Mouse (Mus musculus) retina, adult 2 months (tissue): ENCODE data around the gene Gla.
A peak's percentile ranks its signal among the peaks of the same experiment; 100 is the strongest.
"Not testable (repeated sequence)": the region's sequence is repeated elsewhere in the genome, so short reads cannot be mapped to it uniquely, and the experiment has no call there.

Experiments used
- DNase-seq: peaks from one replicate; pipeline ENCODE4 v3.0.0-alpha.2; 2012; ENCODE audit warnings: low read depth, low spot score

Gla gene

GRCm38 (mm10) chrX:134588261-134588660 lies 12.7 kb downstream of the Gla start:
- DNase-seq: no peak

- no peak for DNase-seq
Measured at GRCm38 (mm10) chrX:134586447-134586846, 14.5 kb downstream of the Gla start.

- peak; percentile 66 for DNase-seq
Measured at GRCm38 (mm10) chrX:134585103-134586002, 15.6 kb downstream of the Gla start, which contains the start of gene Rpl36a. Gene Rpl36a, plus strand, starts transcription at chrX:134585654.

GRCm38 (mm10) chrX:134582888-134583669 lies 17.8 kb downstream of the Gla start, which contains the start of gene Btk:
Gene Btk, minus strand, starts transcription at chrX:134583570.
- DNase-seq: no peak

GRCm38 (mm10) chrX:134582270-134582669 lies 18.7 kb downstream of the Gla start:
- no peak for DNase-seq

GRCm38 (mm10) chrX:134580528-134581305 lies 20.2 kb downstream of the Gla start:
- no peak for DNase-seq

- no peak for DNase-seq
Measured at GRCm38 (mm10) chrX:134577896-134578295, 23.0 kb downstream of the Gla start.

GRCm38 (mm10) chrX:134566536-134567222 lies 34.2 kb downstream of the Gla start:
- no peak for DNase-seq

GRCm38 (mm10) chrX:134564326-134564725 lies 36.6 kb downstream of the Gla start:
- no peak for DNase-seq

- no peak for DNase-seq
Measured at GRCm38 (mm10) chrX:134554425-134554824, 46.5 kb downstream of the Gla start.

- no peak for DNase-seq
Measured at GRCm38 (mm10) chrX:134553326-134553725, 47.6 kb downstream of the Gla start.

- DNase-seq: no peak
Measured at GRCm38 (mm10) chrX:134550903-134551302, 50.0 kb downstream of the Gla start.

GRCm38 (mm10) chrX:134547330-134547729 lies 53.6 kb downstream of the Gla start:
- no peak for DNase-seq

GRCm38 (mm10) chrX:134541955-134542308 lies 59.0 kb downstream of the Gla start:
- no peak for DNase-seq

GRCm38 (mm10) chrX:134541145-134541954 lies 59.6 kb downstream of the Gla start, which contains the start of gene Timm8a1:
Gene Timm8a1, minus strand, starts transcription at chrX:134541865.
- DNase-seq: no peak

GRCm38 (mm10) chrX:134540414-134541135 lies 60.4 kb downstream of the Gla start:
- DNase-seq: no peak

GRCm38 (mm10) chrX:134539795-134540194 lies 61.1 kb downstream of the Gla start:
- not testable (repeated sequence) for DNase-seq
